Mouse (Mus musculus) embryonic facial prominence, embryonic 11.5 days (tissue): ENCODE measurements around the gene Rnf216. TPM values are rescaled to one million over a fixed set of nuclear protein-coding genes. Genes with fewer than 3 reads are reported as not detected.
A peak's percentile ranks its signal among the peaks of the same experiment; 100 is the strongest.

Experiments used
- ATAC-seq: fragments of 200-750 bp; cut with Nextera tagmentation; replicated peaks from 2 replicates; pipeline ENCODE4 v1.8.0; 2017; ENCODE audit warnings: low read depth; ENCODE audit not compliant: insufficient number of reproducible peaks, low FRiP score, low TSS enrichment
- DNase-seq: peaks from one replicate; pipeline ENCODE4 v3.0.0-alpha.2; 2015; ENCODE audit warnings: low spot score
- H3K27ac ChIP-seq: fragments of 300-500 bp; sonication (generic); replicated peaks from 2 replicates; pipeline ENCODE4 v1.5.1; 2014; ENCODE audit warnings: mild to moderate bottlenecking, low read depth, low read length, control low read depth
- H3K27me3 ChIP-seq: fragments of 300-500 bp; sonication (generic); 2 replicates; pipeline ENCODE4 v1.6.1; 2014; ENCODE audit warnings: mild to moderate bottlenecking, low read length, moderate library complexity, mixed read lengths; ENCODE audit not compliant: control insufficient read depth, insufficient read depth
- H3K36me3 ChIP-seq: fragments of 300-500 bp; sonication (generic); replicated peaks from 2 replicates; pipeline ENCODE4 v1.6.1; 2014; ENCODE audit warnings: low read depth, mild to moderate bottlenecking, low read length, moderate library complexity, mixed read lengths; ENCODE audit not compliant: control insufficient read depth, insufficient read depth
- H3K4me1 ChIP-seq: fragments of 300-500 bp; sonication (generic); 2 replicates; pipeline ENCODE4 v1.6.1; 2014; ENCODE audit warnings: low read length, mixed read lengths; ENCODE audit not compliant: control insufficient read depth, insufficient read depth
- H3K4me2 ChIP-seq: fragments of 300-500 bp; sonication (generic); 2 replicates; pipeline ENCODE4 v1.6.1; 2014; ENCODE audit warnings: low read depth, mild to moderate bottlenecking, control low read depth, low read length, moderate library complexity
- H3K4me3 ChIP-seq: fragments of 300-500 bp; sonication (generic); 2 replicates; pipeline ENCODE4 v1.5.1; 2014; ENCODE audit warnings: low read depth, low read length, control low read depth
- H3K9ac ChIP-seq: fragments of 300-500 bp; sonication (generic); replicated peaks from 2 replicates; pipeline ENCODE4 v1.6.1; 2014; ENCODE audit warnings: mild to moderate bottlenecking, control low read depth, low read length
- H3K9me3 ChIP-seq: fragments of 300-500 bp; sonication (generic); replicated peaks from 2 replicates; pipeline ENCODE4 v1.6.1; 2016; ENCODE audit warnings: mild to moderate bottlenecking, low read length, inconsistent platforms, mixed read lengths; ENCODE audit not compliant: control insufficient read depth
- WGBS: fragments of 180-500 bp; shearing (Covaris S2); extraction: QIAGEN DNeasy Blood & Tissue Kit; methylation state at CpG from one replicate; pipeline ENCODE4 v1.1.7; 2014; 5-methylcytosine and 5-hydroxymethylcytosine counted together
- polyA plus RNA-seq: library from polyadenylated mRNA; unstranded; fragments of >200 nt; fragmentation: Nextera tagmentation; extraction: Ambion mirVana; gene quantifications from 2 replicates; pipeline ENCODE4 v1.2.1, GENCODE M21; 2014

Rnf216 gene
- polyA plus RNA-seq, 1 experiment from 2014 or later: 35.6 TPM

- Histone ChIP-seq H3K9ac (no peak overlapping the region), H3K9me3 (no peaks in the 10 kb centered on the region), H3K27me3 (no peaks in the 10 kb centered on the region), H3K4me1 (no peaks in the 10 kb centered on the region), H3K27ac (no peak overlapping the region), H3K36me3 (no peaks in the 10 kb centered on the region), H3K4me2 (no peak overlapping the region), H3K4me3 (no peak overlapping the region)
- ATAC-seq (no peak), DNase-seq (no peak)
- WGBS: 69% methylated on average over 5 of the region's 5 CpGs
These were observed 62.5 kb downstream of the Rnf216 start for GRCm38 (mm10) chr5:143050273-143050672.

- H3K27ac ChIP-seq: no peak overlapping the region
- H3K36me3 ChIP-seq: no peaks in the 10 kb centered on the region
- no peaks in the 10 kb centered on the region for H3K4me1 ChIP-seq
- no peak for ATAC-seq
- H3K27me3 ChIP-seq: no peaks in the 10 kb centered on the region
- no peak overlapping the region for H3K4me2 ChIP-seq
- DNase-seq: no peak
- H3K4me3 ChIP-seq: no peak overlapping the region
- 79% methylated on average over 4 of the region's 4 CpGs for WGBS
- H3K9me3 ChIP-seq: no peaks in the 10 kb centered on the region
- H3K9ac ChIP-seq: no peak overlapping the region
These were observed 63.0 kb downstream of the Rnf216 start for GRCm38 (mm10) chr5:143049746-143050145.

- 80% methylated on average over 1 of the region's 1 CpGs for WGBS
- H3K27ac ChIP-seq: no peak overlapping the region
- no peak for ATAC-seq
- no peak for DNase-seq
- H3K4me1 ChIP-seq: no peaks in the 10 kb centered on the region
- no peak overlapping the region for H3K4me2 ChIP-seq
- no peak overlapping the region for H3K9ac ChIP-seq
- no peaks in the 10 kb centered on the region for H3K27me3 ChIP-seq
- H3K4me3 ChIP-seq: no peak overlapping the region
- H3K9me3 ChIP-seq: no peaks in the 10 kb centered on the region
- H3K36me3 ChIP-seq: no peaks in the 10 kb centered on the region
These were observed 63.8 kb downstream of the Rnf216 start for GRCm38 (mm10) chr5:143049013-143049385.

- Histone ChIP-seq H3K27me3 (no peaks in the 10 kb centered on the region), H3K9ac (no peak overlapping the region), H3K4me2 (no peak overlapping the region), H3K27ac (no peak overlapping the region), H3K4me3 (no peak overlapping the region), H3K4me1 (no peaks in the 10 kb centered on the region), H3K36me3 (no peaks in the 10 kb centered on the region), H3K9me3 (no peaks in the 10 kb centered on the region)
- DNase-seq (no peak), ATAC-seq (no peak)
These were observed 64.4 kb downstream of the Rnf216 start for GRCm38 (mm10) chr5:143048232-143049012.

- Histone ChIP-seq H3K27me3 (no peaks in the 10 kb centered on the region), H3K4me1 (no peaks in the 10 kb centered on the region), H3K36me3 (no peaks in the 10 kb centered on the region), H3K4me2 (no peak overlapping the region), H3K4me3 (no peak overlapping the region), H3K9ac (no peak overlapping the region), H3K9me3 (no peaks in the 10 kb centered on the region), H3K27ac (no peak overlapping the region)
- DNase-seq: no peak
- 96% methylated on average over 1 of the region's 1 CpGs for WGBS
- no peak for ATAC-seq
These were observed 65.2 kb downstream of the Rnf216 start for GRCm38 (mm10) chr5:143047586-143047985.

GRCm38 (mm10) chr5:143043902-143044301 is 68.9 kb downstream of the Rnf216 start:
- H3K27me3 ChIP-seq: no peaks in the 10 kb centered on the region
- ATAC-seq (no peak), DNase-seq (no peak)
- H3K9me3 ChIP-seq: no peaks in the 10 kb centered on the region
- no peak overlapping the region for H3K27ac ChIP-seq
- no peaks in the 10 kb centered on the region for H3K36me3 ChIP-seq
- H3K4me3 ChIP-seq: no peak overlapping the region
- H3K4me1 ChIP-seq: no peaks in the 10 kb centered on the region
- H3K9ac ChIP-seq: no peak overlapping the region
- 77% methylated on average over 2 of the region's 2 CpGs for WGBS
- no peak overlapping the region for H3K4me2 ChIP-seq

- H3K9ac ChIP-seq: no peak overlapping the region
- H3K9me3 ChIP-seq: no peaks in the 10 kb centered on the region
- H3K4me2 ChIP-seq: no peak overlapping the region
- H3K27ac ChIP-seq: no peak overlapping the region
- no peaks in the 10 kb centered on the region for H3K27me3 ChIP-seq
- WGBS: 67% methylated on average over 2 of the region's 2 CpGs
- H3K36me3 ChIP-seq: no peaks in the 10 kb centered on the region
- H3K4me1 ChIP-seq: no peaks in the 10 kb centered on the region
- DNase-seq (peak; percentile 57), ATAC-seq (no peak)
- H3K4me3 ChIP-seq: no peak overlapping the region
These were observed 69.5 kb downstream of the Rnf216 start for GRCm38 (mm10) chr5:143043285-143043684.

- Histone ChIP-seq H3K27me3 (no peaks in the 10 kb centered on the region), H3K4me3 (no peak overlapping the region), H3K4me1 (no peaks in the 10 kb centered on the region), H3K27ac (no peak overlapping the region), H3K9me3 (no peaks in the 10 kb centered on the region), H3K9ac (no peak overlapping the region), H3K4me2 (no peak overlapping the region), H3K36me3 (no peaks in the 10 kb centered on the region)
- 81% methylated on average over 4 of the region's 4 CpGs for WGBS
- no peak for DNase-seq
- no peak for ATAC-seq
These were observed 74.0 kb downstream of the Rnf216 start for GRCm38 (mm10) chr5:143038794-143039193.
